Mouse (Mus musculus) liver, embryonic 16.5 days (tissue): ENCODE measurements around the gene Lactbl1. TPM values are rescaled to one million over a fixed set of nuclear protein-coding genes. Genes with fewer than 3 reads are reported as not detected.
A peak's percentile ranks its signal among the peaks of the same experiment; 100 is the strongest.

ENCODE experiments used
- ATAC-seq: fragments of 200-750 bp; cut with Nextera tagmentation; 2 replicates; pipeline ENCODE4 v1.8.0; 2017; ENCODE audit warnings: low read depth, mild to moderate bottlenecking, moderate number of reproducible peaks, moderate library complexity
- H3K27ac ChIP-seq: fragments of 300-500 bp; sonication (generic); 2 replicates; pipeline ENCODE4 v1.5.1; 2014; ENCODE audit warnings: mild to moderate bottlenecking, low read length
- H3K27me3 ChIP-seq: fragments of 300-500 bp; sonication (generic); 2 replicates; pipeline ENCODE4 v1.6.1; 2014; ENCODE audit warnings: low read depth, low read length, mixed read lengths; ENCODE audit not compliant: control insufficient read depth, insufficient read depth
- H3K36me3 ChIP-seq: fragments of 300-500 bp; sonication (generic); 2 replicates; pipeline ENCODE4 v1.6.1; 2014; ENCODE audit warnings: mild to moderate bottlenecking; ENCODE audit not compliant: control insufficient read depth, insufficient read depth
- H3K4me1 ChIP-seq: fragments of 300-500 bp; sonication (generic); 2 replicates; pipeline ENCODE4 v1.6.1; 2014; ENCODE audit warnings: low read depth, low read length, mixed read lengths; ENCODE audit not compliant: control insufficient read depth
- H3K4me2 ChIP-seq: fragments of 300-500 bp; sonication (generic); 2 replicates; pipeline ENCODE4 v1.6.1; 2014; ENCODE audit warnings: low read depth, low read length, mixed read lengths
- H3K4me3 ChIP-seq: fragments of 300-500 bp; sonication (generic); 2 replicates; pipeline ENCODE4 v1.5.1; 2014; ENCODE audit warnings: low read depth, mild to moderate bottlenecking, low read length
- H3K9ac ChIP-seq: fragments of 300-500 bp; sonication (generic); 2 replicates; pipeline ENCODE4 v1.6.1; 2014; ENCODE audit warnings: low read depth, low read length
- H3K9me3 ChIP-seq: fragments of 300-500 bp; sonication (generic); replicated peaks from 2 replicates; pipeline ENCODE4 v1.6.1; 2016; ENCODE audit warnings: low read length; ENCODE audit not compliant: control insufficient read depth
- WGBS: fragments of 180-500 bp; shearing (Covaris S2); extraction: QIAGEN DNeasy Blood & Tissue Kit; methylation state at CpG from one replicate; pipeline ENCODE4 v1.1.7; 2014; ENCODE audit not compliant: insufficient replicate concordance; 5-methylcytosine and 5-hydroxymethylcytosine counted together
- polyA plus RNA-seq: library from polyadenylated mRNA; unstranded; fragments of >200 nt; fragmentation: Nextera tagmentation; extraction: Ambion mirVana; gene quantifications from 2 replicates; pipeline ENCODE4 v1.2.1, GENCODE M21; 2015

The Lactbl1 gene
- not detected in 2 replicates for polyA plus RNA-seq

DNA sequence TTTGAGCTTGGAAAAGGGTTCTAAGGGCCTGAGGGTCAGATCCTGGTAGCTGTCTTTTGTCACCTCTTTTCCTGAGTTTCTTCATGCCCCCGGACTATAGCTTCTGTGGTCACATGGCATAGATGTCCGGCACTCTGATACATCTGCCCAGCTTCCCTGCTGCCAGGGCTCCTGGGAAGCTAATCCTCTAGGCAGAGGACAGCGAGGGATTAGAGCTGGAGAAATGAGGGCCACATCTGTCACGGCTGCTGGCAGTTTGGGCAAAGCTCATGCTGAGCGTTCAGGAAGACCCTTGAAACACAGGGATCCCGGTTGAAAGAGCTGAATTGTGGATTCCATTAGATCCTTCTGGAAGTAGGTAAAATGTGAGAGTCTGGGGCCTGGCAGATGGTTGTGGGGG is at the start of gene Lactbl1:
Lactbl1 (plus strand) TSS at position 234 of the 400 bp plus-strand sequence.
- no peak for ATAC-seq
- Histone ChIP-seq H3K9ac (no peak within 1 kb of the TSS), H3K4me2 (no peak within 1 kb of the TSS), H3K27me3 (no peaks in the 10 kb centered on the region), H3K4me3 (no peak within 1 kb of the TSS), H3K27ac (no peak within 1 kb of the TSS), H3K36me3 (no peaks in the 10 kb centered on the region), H3K4me1 (no peaks in the 10 kb centered on the region), H3K9me3 (no peaks in the 10 kb centered on the region)
- 51% methylated on average over 6 of the region's 6 CpGs for WGBS

DNA sequence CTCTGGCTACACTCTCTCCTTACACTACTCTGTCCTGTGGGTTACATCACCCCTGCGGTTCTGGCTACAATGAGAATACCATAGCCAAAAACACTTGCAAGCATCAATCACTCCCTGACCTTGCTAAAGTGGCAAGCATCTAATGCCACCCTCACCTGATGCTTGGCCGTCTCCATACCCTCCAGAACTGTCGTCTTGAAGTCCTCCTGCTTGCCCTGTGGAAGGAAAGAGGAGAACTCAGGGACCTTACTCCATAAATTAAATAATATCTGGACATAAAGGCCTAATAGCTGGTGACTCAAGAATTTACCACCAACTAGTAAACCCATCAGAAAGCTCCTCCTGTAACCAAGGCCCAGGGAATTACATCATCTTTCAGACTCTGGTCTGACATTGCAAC is 40.5 kb upstream of the Lactbl1 start:
- Histone ChIP-seq H3K9ac (no peak overlapping the region), H3K27me3 (no peaks in the 10 kb centered on the region), H3K9me3 (no peaks in the 10 kb centered on the region), H3K36me3 (no peaks in the 10 kb centered on the region), H3K4me1 (no peaks in the 10 kb centered on the region), H3K27ac (no peak overlapping the region), H3K4me3 (no peak overlapping the region), H3K4me2 (no peak overlapping the region)
- no peak for ATAC-seq
- WGBS, result 85% methylated on average over 3 of the region's 3 CpGs

DNA sequence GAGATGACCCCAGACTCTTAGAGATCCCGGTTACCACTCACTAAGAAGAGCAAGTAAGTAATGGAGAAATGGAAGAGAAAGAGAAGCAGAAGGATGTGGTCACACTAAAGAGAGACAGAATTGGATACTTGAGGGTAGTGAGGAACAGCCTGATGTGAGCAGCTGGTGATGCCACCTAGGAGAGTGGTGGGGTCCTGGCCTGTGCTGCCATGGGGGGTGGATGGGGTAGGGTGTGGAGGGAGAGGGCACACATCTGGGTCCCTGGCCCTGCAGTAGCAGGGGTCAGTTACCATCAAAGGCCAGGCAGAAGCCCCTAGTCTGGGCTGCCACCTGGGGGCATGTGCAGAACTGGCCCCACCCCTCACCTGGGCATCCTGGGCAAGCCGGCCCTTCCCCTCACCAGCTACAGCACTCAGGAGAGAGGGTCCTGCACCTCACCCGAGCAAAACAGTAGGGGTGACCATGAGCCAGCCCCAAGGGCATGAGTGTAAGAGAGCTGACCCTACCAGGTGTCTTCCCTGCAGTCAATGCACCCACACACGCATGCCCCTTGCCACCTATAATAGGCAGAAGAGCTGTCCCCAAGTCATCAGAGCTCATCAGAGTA is 35.1 kb upstream of the Lactbl1 start:
- no peaks in the 10 kb centered on the region for H3K27me3 ChIP-seq
- H3K4me3 ChIP-seq, result no peak overlapping the region
- no peak for ATAC-seq
- H3K27ac ChIP-seq, result no peak overlapping the region
- no peak overlapping the region for H3K4me2 ChIP-seq
- H3K36me3 ChIP-seq, result no peaks in the 10 kb centered on the region
- H3K9me3 ChIP-seq, result no peaks in the 10 kb centered on the region
- H3K4me1 ChIP-seq, result peaks cover 7% of the 10 kb centered on the region
- 69% methylated on average over 4 of the region's 4 CpGs for WGBS
- no peak overlapping the region for H3K9ac ChIP-seq

DNA sequence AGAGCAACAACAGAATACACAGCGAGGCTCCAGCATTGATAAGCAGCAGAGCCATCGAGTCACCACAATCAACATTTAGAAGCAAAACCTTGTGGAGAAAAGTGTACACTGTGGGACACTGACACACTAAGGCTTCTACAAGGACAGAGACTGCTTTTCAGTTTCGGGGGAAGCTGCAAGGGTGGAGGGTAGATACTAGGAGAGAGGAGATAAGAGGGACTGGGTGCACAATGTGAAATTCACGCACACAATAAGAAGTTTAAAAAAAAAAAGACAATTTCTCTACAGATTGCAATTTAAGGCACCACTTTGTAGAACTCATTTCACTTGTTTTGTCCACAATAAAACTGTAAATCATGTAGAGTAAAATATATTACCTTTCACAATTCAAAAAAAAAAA is 34.4 kb upstream of the Lactbl1 start:
- 22% methylated on average over 4 of the region's 4 CpGs for WGBS
- Histone ChIP-seq H3K4me1 (peaks cover 7% of the 10 kb centered on the region), H3K27me3 (no peaks in the 10 kb centered on the region), H3K27ac (no peak overlapping the region), H3K9me3 (no peaks in the 10 kb centered on the region), H3K4me3 (no peak overlapping the region), H3K36me3 (no peaks in the 10 kb centered on the region), H3K4me2 (peak overlapping the region; percentile 2; the same call in 1 of the 2 replicates), H3K9ac (no peak overlapping the region)
- ATAC-seq, result 0 out of 2 replicates have a peak, but pooled peaks have one; percentile 35

DNA sequence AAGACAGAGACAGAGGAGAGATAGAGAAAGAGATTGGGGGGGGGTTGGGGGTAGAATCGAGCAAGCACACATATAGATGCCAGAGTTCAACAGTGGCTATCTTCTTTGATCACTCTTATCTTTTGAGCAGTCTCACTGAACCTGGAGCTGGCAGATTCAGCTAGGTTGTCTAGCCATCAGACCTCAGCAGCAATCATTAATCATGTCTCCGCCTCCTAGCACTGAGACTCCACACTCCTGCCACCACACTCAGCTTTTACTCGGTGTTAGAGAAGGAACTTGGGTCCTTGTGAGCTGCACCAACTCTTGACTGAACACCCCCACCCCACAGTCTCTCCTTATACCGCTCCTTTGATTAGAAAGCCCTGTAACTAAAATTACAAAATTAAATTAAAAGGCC is 30.3 kb upstream of the Lactbl1 start:
- 31% methylated on average over 4 of the region's 4 CpGs for WGBS
- Histone ChIP-seq H3K4me2 (no peak overlapping the region), H3K36me3 (no peaks in the 10 kb centered on the region), H3K27me3 (no peaks in the 10 kb centered on the region), H3K4me1 (peaks cover 7% of the 10 kb centered on the region), H3K4me3 (no peak overlapping the region), H3K27ac (no peak overlapping the region), H3K9me3 (no peaks in the 10 kb centered on the region), H3K9ac (no peak overlapping the region)
- ATAC-seq, result no peak

DNA sequence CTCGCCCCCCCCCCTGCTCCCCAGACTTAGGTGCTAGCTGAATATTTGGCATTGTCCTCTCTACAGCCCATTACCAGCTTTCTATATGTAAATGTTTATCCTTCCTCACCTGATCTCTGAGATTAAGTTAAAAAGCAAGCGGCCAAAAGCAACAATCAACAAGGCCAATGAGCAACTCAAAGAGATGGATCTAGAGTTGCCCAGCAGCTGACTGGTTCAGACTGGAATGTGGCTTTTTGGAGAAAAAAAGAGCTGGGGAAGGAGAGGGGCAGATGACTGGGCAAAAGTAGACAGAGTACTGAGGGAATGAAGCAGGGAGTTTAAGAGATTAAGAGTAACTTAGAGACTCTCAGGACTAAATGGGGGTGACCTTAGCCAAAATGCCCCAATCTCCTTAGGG is 28.4 kb upstream of the Lactbl1 start:
- no peak for ATAC-seq
- Histone ChIP-seq H3K4me2 (no peak overlapping the region), H3K27ac (no peak overlapping the region), H3K4me3 (no peak overlapping the region), H3K4me1 (no peaks in the 10 kb centered on the region; the same call in 1 of the 2 replicates), H3K9ac (no peak overlapping the region), H3K9me3 (no peaks in the 10 kb centered on the region), H3K27me3 (no peaks in the 10 kb centered on the region), H3K36me3 (no peaks in the 10 kb centered on the region)
- WGBS, result 67% methylated on average over 2 of the region's 2 CpGs

DNA sequence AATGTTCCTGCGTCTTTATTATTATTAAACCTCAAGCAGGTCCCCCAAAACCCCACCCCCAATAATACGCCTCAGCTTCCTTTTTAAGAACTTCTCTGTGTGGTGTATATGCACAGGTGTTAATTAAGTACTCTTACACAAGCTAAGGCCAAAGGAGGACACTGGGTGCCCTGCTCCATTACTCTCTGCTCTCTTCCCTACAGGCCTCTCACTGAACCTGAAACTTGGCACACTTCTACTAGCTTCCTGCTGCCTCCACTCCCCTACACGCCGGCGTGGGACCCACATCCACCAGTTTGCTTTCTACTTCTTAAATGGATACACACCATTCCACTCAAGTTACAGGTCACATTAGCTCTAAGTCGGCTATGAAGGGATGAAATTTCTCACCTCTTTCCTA is 27.2 kb upstream of the Lactbl1 start:
- no peak overlapping the region for H3K9ac ChIP-seq
- no peak overlapping the region for H3K4me3 ChIP-seq
- no peak overlapping the region for H3K4me2 ChIP-seq
- no peaks in the 10 kb centered on the region; the same call in 1 of the 2 replicates for H3K4me1 ChIP-seq
- H3K27ac ChIP-seq, result no peak overlapping the region
- 66% methylated on average over 6 of the region's 6 CpGs for WGBS
- H3K36me3 ChIP-seq, result no peaks in the 10 kb centered on the region
- H3K27me3 ChIP-seq, result no peaks in the 10 kb centered on the region
- no peak for ATAC-seq
- no peaks in the 10 kb centered on the region for H3K9me3 ChIP-seq

DNA sequence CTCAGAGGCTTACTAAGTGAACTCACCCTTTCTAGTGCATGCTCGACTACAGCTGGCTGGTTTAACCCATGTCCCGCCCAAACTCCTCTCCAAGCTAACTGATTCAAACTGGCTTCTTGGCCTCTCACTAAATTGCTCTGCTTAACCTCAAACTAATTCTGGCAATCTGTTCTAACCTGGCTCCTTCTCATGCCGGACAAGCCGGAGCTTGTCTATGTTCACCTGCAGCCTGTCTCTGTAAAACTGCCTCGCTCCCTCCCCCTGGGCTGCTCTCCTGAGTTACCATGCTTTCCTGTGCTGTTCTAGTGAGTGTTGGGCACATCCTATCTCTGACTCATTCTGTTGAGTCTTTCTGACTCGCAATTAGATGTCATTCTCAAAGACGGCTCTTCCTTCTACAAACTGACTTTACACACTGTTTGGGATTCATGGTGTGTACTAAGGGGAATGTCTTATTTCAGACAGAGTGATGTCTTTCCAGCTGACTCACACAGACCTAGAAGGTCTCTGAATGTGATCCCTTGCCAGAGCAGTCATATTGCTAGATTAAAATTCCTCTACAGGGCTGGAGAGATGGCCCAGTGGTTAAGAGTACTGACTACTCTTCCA is 24.0 kb upstream of the Lactbl1 start:
- Histone ChIP-seq H3K9ac (no peak overlapping the region), H3K4me2 (no peak overlapping the region), H3K9me3 (no peaks in the 10 kb centered on the region), H3K27ac (no peak overlapping the region), H3K36me3 (no peaks in the 10 kb centered on the region), H3K4me1 (peaks cover 14% of the 10 kb centered on the region), H3K27me3 (no peaks in the 10 kb centered on the region), H3K4me3 (no peak overlapping the region)
- 70% methylated on average over 7 of the region's 7 CpGs for WGBS
- ATAC-seq, result no peak

DNA sequence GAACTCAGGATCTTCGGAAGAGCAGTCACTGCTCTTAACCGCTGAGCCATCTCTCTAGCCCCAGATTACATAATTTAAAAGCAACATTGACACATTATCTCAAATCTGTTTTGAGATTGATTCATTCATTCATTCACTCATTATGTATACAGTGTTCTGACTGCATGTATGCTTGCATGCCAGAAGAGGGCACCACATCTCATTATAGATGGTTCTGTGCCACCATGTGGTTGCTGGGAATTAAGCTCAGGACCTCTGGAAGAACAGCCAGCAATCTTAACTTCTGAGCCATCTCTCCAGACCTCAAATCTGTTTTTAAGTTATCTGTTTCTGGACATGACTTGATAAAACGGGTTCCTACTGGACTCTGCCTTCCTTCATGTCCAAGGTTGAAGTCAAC is 22.6 kb upstream of the Lactbl1 start:
- Histone ChIP-seq H3K36me3 (no peaks in the 10 kb centered on the region), H3K4me2 (no peak overlapping the region), H3K4me3 (no peak overlapping the region), H3K9me3 (no peaks in the 10 kb centered on the region), H3K9ac (no peak overlapping the region), H3K4me1 (peaks cover 14% of the 10 kb centered on the region), H3K27me3 (no peaks in the 10 kb centered on the region), H3K27ac (no peak overlapping the region)
- ATAC-seq, result no peak
- WGBS, result 89% methylated on average over 3 of the region's 3 CpGs
